10 mouse cellular contexts compared by ENCODE assay signal in the genomic region with DNA sequence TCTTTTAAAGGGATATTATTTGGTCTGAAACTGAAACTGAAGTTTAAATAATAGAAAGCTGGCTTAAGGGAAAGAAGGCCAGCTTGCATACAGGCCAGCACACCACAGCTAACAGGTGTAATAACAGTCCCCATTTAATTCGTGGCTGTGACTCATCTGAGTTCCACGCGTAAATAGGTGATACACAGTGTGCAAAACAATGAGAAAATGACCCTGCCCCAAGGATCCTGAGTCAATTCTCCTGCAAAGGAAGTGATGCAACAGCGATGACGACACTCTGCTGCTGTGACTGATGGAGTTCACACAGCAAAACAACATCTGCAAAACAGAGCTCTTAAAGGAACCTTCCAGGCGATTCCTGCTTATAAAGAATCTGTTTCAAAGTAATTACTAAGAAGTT.
DNase-seq lines count a peak whose midpoint lies in the region; ATAC-seq lines count a peak whose summit lies in the region.
"Had no signal": no experiment of that assay in that cellular context is flagged by ENCODE, and none has a peak within 500 bp of the region (broad histone marks: within the 10 kb centered on the region; RNA-seq: fewer than 3 reads in every experiment).

No protein-coding gene starts in this region.

- H3K4me1 ChIP-seq in neural tube, embryonic 15.5 days = no peaks in the 10 kb centered on the region
- H3K4me1 ChIP-seq: embryonic facial prominence, embryonic 12.5 days had no signal

- no peaks in the 10 kb centered on the region for H3K36me3 ChIP-seq in neural tube, embryonic 15.5 days
- H3K36me3 ChIP-seq: embryonic facial prominence, embryonic 12.5 days had no signal

- WGBS in neural tube, embryonic 15.5 days = 72% methylated on average over 6 of the region's 6 CpGs

- DNase-seq in gastrocnemius, postnatal 14 days = peak; percentile 22
- no peak for DNase-seq in gastrocnemius, postnatal 4 days (ENCODE audit: low spot score in 2 of 2)
- DNase-seq in adrenal gland, adult (ENCODE audit: inconsistent age in 2 of 2, low spot score in 1 of 2) = peak; percentile 67 to 93
- DNase-seq in heart, postnatal 14 days = peak; percentile 52 to 65
- DNase-seq in lung, postnatal 4 days = peak; percentile 69
- DNase-seq in testis, postnatal 14 days (ENCODE audit: low spot score) = no peak
- no peak for DNase-seq in thymus, postnatal 25 days
- DNase-seq: midbrain, embryonic 14.5 days had no signal

- no peaks in the 10 kb centered on the region for H3K27me3 ChIP-seq in neural tube, embryonic 15.5 days (replicated peaks)
- H3K27me3 ChIP-seq: embryonic facial prominence, embryonic 12.5 days had no signal

- no peak for ATAC-seq in neural tube, embryonic 15.5 days (ENCODE audit: low FRiP score)

- no peak overlapping the region for H3K4me3 ChIP-seq in neural tube, embryonic 15.5 days (replicated peaks)
- H3K4me3 ChIP-seq: embryonic facial prominence, embryonic 12.5 days had no signal

- H3K9me3 ChIP-seq in neural tube, embryonic 15.5 days (replicated peaks) = no peaks in the 10 kb centered on the region
- H3K9me3 ChIP-seq: embryonic facial prominence, embryonic 12.5 days had no signal

- intact Hi-C loops in gastrocnemius, postnatal 14 days (cut with DNase I; ENCODE audit: low total_unique reads) = no loop called here
- intact Hi-C loops in heart, postnatal 14 days (cut with DNase I) = no loop called here

- H3K4me2 ChIP-seq in neural tube, embryonic 15.5 days = no peak overlapping the region
- H3K4me2 ChIP-seq: embryonic facial prominence, embryonic 12.5 days had no signal

- no peak overlapping the region for H3K27ac ChIP-seq in neural tube, embryonic 15.5 days (replicated peaks)
- H3K27ac ChIP-seq: embryonic facial prominence, embryonic 12.5 days had no signal

- H3K9ac ChIP-seq in neural tube, embryonic 15.5 days (replicated peaks) = no peak overlapping the region
- H3K9ac ChIP-seq: embryonic facial prominence, embryonic 12.5 days had no signal

Comparison
In these comparisons a context has a peak if more than half of its experiments do, and no peak if none do; other contexts are left out.
1. DNase-seq: peak in gastrocnemius, postnatal 14 days (single experiment), adrenal gland, adult (2 of 2), heart, postnatal 14 days (2 of 2) and lung, postnatal 4 days (2 of 2); none in gastrocnemius, postnatal 4 days (0 of 2), testis, postnatal 14 days (single experiment) and thymus, postnatal 25 days (single experiment).